Mouse (Mus musculus): ENCODE measurements around the gene Gpr68. TPM values are rescaled to one million over a fixed set of nuclear protein-coding genes. Genes with fewer than 3 reads are reported as not detected.
A peak's percentile ranks its signal among the peaks of the same experiment; 100 is the strongest.

Gpr68 gene
- polyA plus RNA-seq (2015; fragmentation: Nextera tagmentation; extraction: Ambion mirVana): 6.0 and 7.1 TPM in 2 replicates

DNA sequence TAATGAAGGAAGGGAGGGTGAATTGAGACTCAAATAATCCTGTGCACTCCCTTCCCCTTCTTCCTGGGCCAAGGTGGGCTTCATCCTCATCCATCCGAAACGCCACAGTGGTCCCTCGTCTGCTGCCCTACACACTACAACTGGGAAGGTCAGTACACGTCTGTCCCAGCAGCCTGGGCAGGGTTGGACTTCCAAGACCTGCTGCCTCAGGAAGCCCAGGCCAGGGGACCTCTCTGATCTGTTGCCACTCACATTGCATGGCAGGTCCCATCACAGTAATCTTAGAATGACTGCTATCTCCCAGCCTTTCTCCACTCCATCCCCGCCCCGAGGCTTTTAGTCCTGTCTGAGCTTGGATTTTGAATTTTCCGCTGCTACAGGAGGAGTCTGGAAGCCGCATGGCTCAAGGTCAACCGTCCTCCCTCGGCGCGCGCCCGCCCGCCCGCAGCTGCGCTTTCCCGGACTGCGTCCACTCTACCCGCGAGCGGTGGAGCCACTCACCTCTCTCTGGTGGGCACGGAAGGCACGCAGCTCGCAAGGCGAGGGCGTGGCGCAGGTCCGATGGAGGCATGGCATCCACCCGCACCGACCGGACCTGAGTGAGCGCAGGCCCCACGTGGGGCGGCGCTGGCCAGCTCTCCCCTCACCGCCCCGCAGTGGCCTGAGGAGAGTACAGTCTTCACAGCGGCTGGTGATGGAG is at the start of gene Gpr68:
TSS of gene Gpr68 (minus strand) at position 601 of the 700 bp plus-strand sequence.
- no peaks in the 10 kb centered on the region for H3K9me3 ChIP-seq (replicated peaks)
- ATAC-seq (replicated peaks; ENCODE audit: insufficient number of reproducible peaks, insufficient read depth, low FRiP score, low read depth): peak; percentile 74
- H3K4me3 ChIP-seq: peak within 1 kb of the TSS; percentile 62
- H3K27ac ChIP-seq: peak within 1 kb of the TSS; percentile 26; the same call in 1 of the 2 replicates
- 4% methylated on average over 39 of the region's 39 CpGs for WGBS
- H3K4me2 ChIP-seq: peak within 1 kb of the TSS; percentile 87
- H3K9ac ChIP-seq: peak within 1 kb of the TSS; percentile 64
- H3K27me3 ChIP-seq: peaks cover 25% of the 10 kb centered on the region
- no peaks in the 10 kb centered on the region for H3K36me3 ChIP-seq
- peaks cover 9% of the 10 kb centered on the region for H3K4me1 ChIP-seq (replicated peaks)

DNA sequence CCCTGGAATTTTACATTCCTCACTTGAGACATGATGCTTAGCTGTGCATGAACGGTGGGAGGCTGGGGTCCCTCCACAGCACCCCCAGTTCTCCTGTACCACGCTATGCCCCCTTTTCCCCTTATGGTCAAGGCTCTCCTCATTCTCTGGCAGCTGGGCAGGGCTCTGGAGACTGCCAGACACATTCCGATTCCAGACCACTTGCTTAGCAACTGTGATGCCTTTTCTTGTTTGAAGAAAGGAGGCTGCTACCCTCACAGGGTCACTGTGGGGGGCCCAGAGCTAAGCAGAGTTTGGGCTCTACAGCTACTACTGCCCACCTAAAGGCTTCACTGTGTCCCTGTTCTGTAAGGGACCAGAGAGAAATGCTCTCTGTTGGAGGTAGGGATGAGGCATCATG is 49.3 kb upstream of the Gpr68 start:
- no peak for ATAC-seq (replicated peaks; ENCODE audit: insufficient number of reproducible peaks, insufficient read depth, low FRiP score, low read depth)
- no peak overlapping the region for H3K4me3 ChIP-seq
- peaks cover 57% of the 10 kb centered on the region for H3K27me3 ChIP-seq

DNA sequence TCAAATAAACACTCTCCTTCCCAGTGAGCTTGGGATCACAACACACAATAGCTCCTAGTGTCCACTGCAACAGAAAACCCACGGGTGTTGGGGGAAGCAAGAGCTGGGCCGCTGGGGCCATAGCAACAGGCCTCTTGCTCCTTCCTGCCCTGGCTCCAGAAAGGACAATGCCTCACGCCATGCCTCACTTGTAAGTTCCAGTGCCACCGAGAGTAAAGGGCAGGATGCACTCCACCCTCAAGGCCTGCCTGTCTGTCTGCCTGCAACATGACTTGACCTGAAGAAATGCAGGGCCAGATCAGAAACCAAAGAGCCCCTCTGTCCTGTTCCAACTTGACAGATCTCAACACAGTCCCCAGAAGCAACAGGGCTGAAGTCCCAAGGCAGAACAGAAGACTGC is 48.8 kb upstream of the Gpr68 start:
- Histone ChIP-seq H3K9ac (no peak overlapping the region), H3K4me2 (no peak overlapping the region), H3K27me3 (peaks cover 57% of the 10 kb centered on the region), H3K4me1 (replicated peaks) (peaks cover 35% of the 10 kb centered on the region), H3K36me3 (no peaks in the 10 kb centered on the region), H3K27ac (no peak overlapping the region), H3K4me3 (no peak overlapping the region), H3K9me3 (replicated peaks) (no peaks in the 10 kb centered on the region)
- ATAC-seq (replicated peaks; ENCODE audit: insufficient number of reproducible peaks, insufficient read depth, low FRiP score, low read depth): no peak
- WGBS: 61% methylated on average over 4 of the region's 4 CpGs

More for the DNA sequence above, 49.3 kb upstream of the Gpr68 start:
- Histone ChIP-seq H3K9me3 (replicated peaks) (no peaks in the 10 kb centered on the region), H3K36me3 (no peaks in the 10 kb centered on the region), H3K27ac (no peak overlapping the region), H3K4me2 (no peak overlapping the region), H3K4me1 (replicated peaks) (peaks cover 34% of the 10 kb centered on the region), H3K9ac (no peak overlapping the region)
- 65% methylated on average over 3 of the region's 3 CpGs for WGBS

DNA sequence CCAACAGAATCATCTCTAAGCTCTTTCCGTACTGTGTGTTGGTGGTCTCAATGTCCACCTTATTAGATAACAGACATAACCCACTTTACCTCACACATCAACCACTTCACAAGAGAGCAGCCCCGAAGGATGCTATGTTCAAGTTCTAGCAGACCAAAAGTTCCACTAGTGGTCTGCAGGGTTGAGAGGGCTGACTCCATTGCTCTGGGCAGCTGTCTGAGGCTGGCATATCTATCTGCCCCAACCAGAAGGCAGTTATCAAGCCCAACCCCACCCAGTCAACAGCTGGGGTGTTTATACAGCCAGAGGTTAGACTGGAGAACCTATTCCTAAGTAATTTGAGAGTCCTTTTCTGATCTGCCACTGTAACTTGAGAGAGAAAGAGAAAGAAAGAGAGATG is 48.0 kb upstream of the Gpr68 start:
- Histone ChIP-seq H3K9ac (no peak overlapping the region), H3K36me3 (no peaks in the 10 kb centered on the region), H3K9me3 (replicated peaks) (no peaks in the 10 kb centered on the region), H3K27ac (no peak overlapping the region), H3K4me3 (no peak overlapping the region), H3K27me3 (peaks cover 59% of the 10 kb centered on the region), H3K4me2 (no peak overlapping the region), H3K4me1 (replicated peaks) (peaks cover 35% of the 10 kb centered on the region)
- ATAC-seq (replicated peaks; ENCODE audit: insufficient number of reproducible peaks, insufficient read depth, low FRiP score, low read depth): no peak
- WGBS: 69% methylated on average over 2 of the region's 2 CpGs

GRCm38 (mm10) chr12:100953926-100954325 is 45.9 kb upstream of the Gpr68 start:
- H3K9me3 ChIP-seq (replicated peaks): no peaks in the 10 kb centered on the region
- H3K4me3 ChIP-seq: no peak overlapping the region
- H3K4me2 ChIP-seq: no peak overlapping the region
- H3K4me1 ChIP-seq (replicated peaks): peaks cover 29% of the 10 kb centered on the region
- H3K27ac ChIP-seq: no peak overlapping the region
- no peak for ATAC-seq (replicated peaks; ENCODE audit: insufficient number of reproducible peaks, insufficient read depth, low FRiP score, low read depth)
- no peak overlapping the region for H3K9ac ChIP-seq
- H3K27me3 ChIP-seq: peaks cover 45% of the 10 kb centered on the region
- no peaks in the 10 kb centered on the region for H3K36me3 ChIP-seq
- WGBS: 52% methylated on average over 8 of the region's 8 CpGs

- Histone ChIP-seq H3K36me3 (no peaks in the 10 kb centered on the region), H3K9ac (no peak overlapping the region), H3K27me3 (peaks cover 39% of the 10 kb centered on the region), H3K4me1 (replicated peaks) (peaks cover 15% of the 10 kb centered on the region), H3K4me3 (no peak overlapping the region), H3K9me3 (replicated peaks) (no peaks in the 10 kb centered on the region), H3K4me2 (peak overlapping the region; percentile 39), H3K27ac (peak overlapping the region; percentile 55)
- ATAC-seq (replicated peaks; ENCODE audit: insufficient number of reproducible peaks, insufficient read depth, low FRiP score, low read depth): peak; percentile 73
- 35% methylated on average over 9 of the region's 9 CpGs for WGBS
These were observed 44.4 kb upstream of the Gpr68 start for GRCm38 (mm10) chr12:100952193-100952931.

GRCm38 (mm10) chr12:100949146-100949545 is 41.1 kb upstream of the Gpr68 start:
- H3K9ac ChIP-seq: no peak overlapping the region
- no peak overlapping the region for H3K27ac ChIP-seq
- H3K9me3 ChIP-seq (replicated peaks): no peaks in the 10 kb centered on the region
- no peak overlapping the region for H3K4me2 ChIP-seq
- no peaks in the 10 kb centered on the region for H3K36me3 ChIP-seq
- ATAC-seq (replicated peaks; ENCODE audit: insufficient number of reproducible peaks, insufficient read depth, low FRiP score, low read depth): no peak
- WGBS: 86% methylated on average over 5 of the region's 5 CpGs
- H3K27me3 ChIP-seq: peaks cover 24% of the 10 kb centered on the region
- peaks cover 12% of the 10 kb centered on the region for H3K4me1 ChIP-seq (replicated peaks)
- no peak overlapping the region for H3K4me3 ChIP-seq

- 70% methylated on average over 6 of the region's 6 CpGs for WGBS
- ATAC-seq (replicated peaks; ENCODE audit: insufficient number of reproducible peaks, insufficient read depth, low FRiP score, low read depth): no peak
- H3K27me3 ChIP-seq: peaks cover 28% of the 10 kb centered on the region
These were observed 40.0 kb upstream of the Gpr68 start for GRCm38 (mm10) chr12:100948021-100948420.

DNA sequence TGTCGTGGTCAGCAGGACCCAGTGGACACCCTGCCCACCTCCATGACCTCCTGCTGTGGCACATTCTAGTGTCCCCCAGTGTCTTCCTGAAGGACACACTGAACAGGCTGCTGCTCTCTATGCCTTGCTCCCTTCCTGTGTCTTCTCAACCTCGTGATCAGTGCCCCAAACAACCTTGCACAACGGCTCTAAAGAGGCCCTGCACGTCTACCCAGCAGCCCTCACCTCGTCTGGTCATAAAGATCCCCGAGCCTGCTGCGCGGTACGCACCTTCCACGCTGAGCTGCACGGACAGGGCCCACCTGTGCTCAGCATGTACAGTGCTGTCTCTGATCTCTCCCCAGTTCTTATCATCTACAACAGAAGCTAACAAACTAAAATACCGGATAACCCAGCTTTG is 38.0 kb upstream of the Gpr68 start:
- Histone ChIP-seq H3K4me2 (no peak overlapping the region), H3K4me1 (replicated peaks) (no peaks in the 10 kb centered on the region), H3K9me3 (replicated peaks) (no peaks in the 10 kb centered on the region), H3K27ac (no peak overlapping the region), H3K4me3 (no peak overlapping the region), H3K9ac (no peak overlapping the region), H3K27me3 (peaks cover 21% of the 10 kb centered on the region), H3K36me3 (no peaks in the 10 kb centered on the region)
- no peak for ATAC-seq (replicated peaks; ENCODE audit: insufficient number of reproducible peaks, insufficient read depth, low FRiP score, low read depth)
- 84% methylated on average over 12 of the region's 12 CpGs for WGBS

More at GRCm38 (mm10) chr12:100948021-100948420, 40.0 kb upstream of the Gpr68 start:
- no peaks in the 10 kb centered on the region for H3K9me3 ChIP-seq (replicated peaks)
- H3K4me2 ChIP-seq: no peak overlapping the region
- H3K4me3 ChIP-seq: no peak overlapping the region
- H3K36me3 ChIP-seq: no peaks in the 10 kb centered on the region
- H3K4me1 ChIP-seq (replicated peaks): peaks cover 8% of the 10 kb centered on the region
- H3K27ac ChIP-seq: no peak overlapping the region
- no peak overlapping the region for H3K9ac ChIP-seq

DNA sequence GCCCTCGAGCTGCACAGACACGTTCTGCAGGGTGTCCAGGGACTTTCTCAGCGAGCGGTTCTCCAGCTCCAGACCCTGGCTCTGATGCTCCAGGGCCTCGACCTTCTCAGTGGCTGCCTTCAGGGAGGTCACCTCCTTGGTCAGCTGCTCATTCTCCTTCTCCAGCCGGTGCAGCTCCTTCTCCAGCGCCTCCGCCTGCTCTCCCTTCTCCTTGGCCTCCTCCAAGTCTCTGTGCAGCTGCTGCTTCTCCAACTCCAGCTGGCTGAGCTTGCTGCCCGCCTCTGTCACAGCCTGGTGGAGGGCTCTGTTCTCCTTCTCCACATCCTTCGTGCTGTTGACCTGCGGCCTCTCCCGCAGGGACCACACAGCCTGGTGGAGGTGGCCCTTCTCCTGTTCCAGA is 37.5 kb upstream of the Gpr68 start:
- 74% methylated on average over 12 of the region's 12 CpGs for WGBS
- Histone ChIP-seq H3K27ac (no peak overlapping the region), H3K27me3 (peaks cover 21% of the 10 kb centered on the region), H3K4me3 (no peak overlapping the region), H3K9me3 (replicated peaks) (no peaks in the 10 kb centered on the region), H3K9ac (no peak overlapping the region), H3K4me1 (replicated peaks) (no peaks in the 10 kb centered on the region), H3K4me2 (no peak overlapping the region), H3K36me3 (no peaks in the 10 kb centered on the region)
- no peak for ATAC-seq (replicated peaks; ENCODE audit: insufficient number of reproducible peaks, insufficient read depth, low FRiP score, low read depth)

DNA sequence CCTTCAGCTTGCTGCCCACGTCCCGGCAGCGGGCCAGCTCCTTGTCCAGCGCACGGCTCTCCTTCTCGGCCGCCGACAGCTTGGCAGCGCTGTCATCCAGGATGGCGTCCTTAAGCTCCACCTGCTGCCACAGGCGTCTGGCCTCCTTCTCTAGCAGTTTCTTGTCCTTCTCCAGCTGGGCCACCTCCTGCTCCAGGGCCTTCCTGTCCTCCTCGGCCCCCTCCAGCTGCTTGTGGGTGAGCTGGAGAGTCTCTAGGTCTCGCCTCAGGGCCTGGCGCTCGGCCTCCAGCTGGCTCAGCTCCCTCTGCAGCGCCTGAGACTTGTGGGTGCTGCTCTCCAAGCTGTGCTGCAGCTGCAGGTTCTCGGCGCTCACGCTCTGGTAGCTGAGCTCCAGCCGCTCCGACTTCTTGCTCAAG is 36.9 kb upstream of the Gpr68 start:
- Histone ChIP-seq H3K4me2 (no peak overlapping the region), H3K27ac (no peak overlapping the region), H3K36me3 (no peaks in the 10 kb centered on the region), H3K4me1 (replicated peaks) (peaks cover 4% of the 10 kb centered on the region), H3K9ac (no peak overlapping the region), H3K27me3 (peaks cover 21% of the 10 kb centered on the region), H3K4me3 (no peak overlapping the region), H3K9me3 (replicated peaks) (no peaks in the 10 kb centered on the region)
- WGBS: 81% methylated on average over 21 of the region's 21 CpGs
- ATAC-seq (replicated peaks; ENCODE audit: insufficient number of reproducible peaks, insufficient read depth, low FRiP score, low read depth): no peak
